Mouse (Mus musculus): ENCODE data around the gene Znrf1. TPM values are rescaled to one million over a fixed set of nuclear protein-coding genes. Genes with fewer than 3 reads are reported as not detected.

Znrf1 gene
- polyA plus RNA-seq, 1 experiment: 237 TPM

DNA sequence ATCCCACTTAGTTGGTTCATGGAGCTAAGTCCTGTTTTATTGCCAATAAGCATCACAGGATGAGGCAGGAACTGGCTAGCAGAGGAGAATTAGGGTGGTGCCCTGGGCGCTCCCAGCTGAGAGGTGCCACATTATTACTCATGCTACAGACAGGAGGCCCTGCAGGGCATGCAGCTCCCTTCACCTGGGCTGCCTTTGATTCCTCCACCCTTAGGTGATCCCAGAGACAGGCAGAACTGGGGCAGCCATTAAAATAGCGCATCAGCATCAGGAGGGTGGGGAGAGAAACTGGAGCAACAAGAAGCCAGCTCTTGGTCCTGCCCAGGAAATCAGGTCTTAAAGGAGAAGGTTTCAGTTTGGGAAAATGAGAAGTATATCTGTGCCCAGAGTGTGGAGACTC is 69.1 kb downstream of the Znrf1 start:
- no peak for TF ChIP-seq CTCF (IDR thresholded peaks at IDR 0.05; ENCODE audit: borderline replicate concordance, extremely low read depth, insufficient read depth, insufficient read length)
- TF ChIP-seq POLR2A (IDR thresholded peaks at IDR 0.05; ENCODE audit: borderline replicate concordance, extremely low read depth, insufficient read depth, insufficient read length, poor library complexity, severe bottlenecking): no peak
- DNase-seq (ENCODE audit: low read depth): no peak

DNA sequence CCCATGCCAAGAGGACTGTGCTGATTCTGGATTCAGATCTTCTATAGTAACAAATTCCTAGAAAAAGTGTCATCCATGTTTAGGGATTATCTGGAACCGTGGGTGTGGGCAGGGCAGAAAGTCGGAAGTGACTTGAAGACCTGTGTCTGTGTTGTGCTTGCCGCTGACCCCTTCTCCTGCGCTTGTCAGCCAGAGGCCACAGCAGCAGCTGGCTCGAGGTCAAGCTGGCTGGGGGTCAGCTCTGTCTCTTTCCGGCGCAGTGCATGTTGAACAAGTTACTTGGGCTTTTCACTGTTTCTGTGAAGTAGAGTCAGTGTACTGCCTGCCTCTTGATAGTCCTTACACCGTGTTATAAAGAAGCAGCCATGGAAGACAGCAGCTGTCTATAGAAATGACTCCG is 71.1 kb downstream of the Znrf1 start:
- TF ChIP-seq POLR2A (IDR thresholded peaks at IDR 0.05; ENCODE audit: borderline replicate concordance, extremely low read depth, insufficient read depth, insufficient read length, poor library complexity, severe bottlenecking) (no peak), CTCF (IDR thresholded peaks at IDR 0.05; ENCODE audit: borderline replicate concordance, extremely low read depth, insufficient read depth, insufficient read length) (no peak)
- no peak for DNase-seq (ENCODE audit: low read depth)

DNA sequence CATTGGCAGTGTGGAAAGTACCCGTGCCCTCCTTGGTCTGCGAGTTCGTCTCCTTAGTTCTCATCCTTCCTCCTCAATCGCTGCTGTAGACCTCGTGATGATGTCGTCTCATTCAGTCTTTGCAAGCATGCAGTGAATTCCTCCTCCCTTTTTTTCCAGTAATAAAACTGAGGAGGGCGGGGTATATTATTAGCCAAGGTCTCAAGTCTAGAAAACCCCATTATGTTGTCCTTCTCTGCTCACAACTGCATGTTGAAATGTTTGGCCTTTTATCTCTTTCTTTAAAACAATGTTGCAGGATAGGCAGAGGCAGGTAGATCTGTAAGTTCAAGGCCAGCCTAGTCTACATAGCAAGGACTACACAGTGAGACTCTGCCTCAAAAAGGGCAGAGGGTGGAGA is 71.5 kb downstream of the Znrf1 start:
- DNase-seq (ENCODE audit: low read depth): no peak
- TF ChIP-seq CTCF (IDR thresholded peaks at IDR 0.05; ENCODE audit: borderline replicate concordance, extremely low read depth, insufficient read depth, insufficient read length): no peak
- TF ChIP-seq POLR2A (IDR thresholded peaks at IDR 0.05; ENCODE audit: borderline replicate concordance, extremely low read depth, insufficient read depth, insufficient read length, poor library complexity, severe bottlenecking): no peak

DNA sequence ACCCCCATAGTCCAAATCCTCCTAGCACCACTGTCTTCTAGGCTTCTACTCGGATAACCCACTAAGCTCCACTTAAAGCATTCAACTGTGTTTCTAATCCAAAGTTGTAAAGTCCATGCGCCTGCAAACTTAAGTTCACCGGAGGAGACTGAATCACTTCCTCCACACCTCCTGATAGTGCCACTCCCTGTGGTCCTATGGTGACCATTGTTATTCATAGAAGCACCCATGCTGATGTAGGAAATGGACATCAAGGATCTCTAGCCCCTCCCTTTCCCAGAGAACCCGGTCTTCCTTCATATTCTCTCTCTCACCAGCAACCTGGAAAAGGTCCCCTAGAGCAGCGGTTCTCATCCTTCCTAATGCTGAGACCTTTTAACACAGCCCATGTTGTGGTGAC is 77.3 kb downstream of the Znrf1 start:
- TF ChIP-seq POLR2A (IDR thresholded peaks at IDR 0.05; ENCODE audit: borderline replicate concordance, extremely low read depth, insufficient read depth, insufficient read length, poor library complexity, severe bottlenecking): no peak
- TF ChIP-seq CTCF (IDR thresholded peaks at IDR 0.05; ENCODE audit: borderline replicate concordance, extremely low read depth, insufficient read depth, insufficient read length): no peak

DNA sequence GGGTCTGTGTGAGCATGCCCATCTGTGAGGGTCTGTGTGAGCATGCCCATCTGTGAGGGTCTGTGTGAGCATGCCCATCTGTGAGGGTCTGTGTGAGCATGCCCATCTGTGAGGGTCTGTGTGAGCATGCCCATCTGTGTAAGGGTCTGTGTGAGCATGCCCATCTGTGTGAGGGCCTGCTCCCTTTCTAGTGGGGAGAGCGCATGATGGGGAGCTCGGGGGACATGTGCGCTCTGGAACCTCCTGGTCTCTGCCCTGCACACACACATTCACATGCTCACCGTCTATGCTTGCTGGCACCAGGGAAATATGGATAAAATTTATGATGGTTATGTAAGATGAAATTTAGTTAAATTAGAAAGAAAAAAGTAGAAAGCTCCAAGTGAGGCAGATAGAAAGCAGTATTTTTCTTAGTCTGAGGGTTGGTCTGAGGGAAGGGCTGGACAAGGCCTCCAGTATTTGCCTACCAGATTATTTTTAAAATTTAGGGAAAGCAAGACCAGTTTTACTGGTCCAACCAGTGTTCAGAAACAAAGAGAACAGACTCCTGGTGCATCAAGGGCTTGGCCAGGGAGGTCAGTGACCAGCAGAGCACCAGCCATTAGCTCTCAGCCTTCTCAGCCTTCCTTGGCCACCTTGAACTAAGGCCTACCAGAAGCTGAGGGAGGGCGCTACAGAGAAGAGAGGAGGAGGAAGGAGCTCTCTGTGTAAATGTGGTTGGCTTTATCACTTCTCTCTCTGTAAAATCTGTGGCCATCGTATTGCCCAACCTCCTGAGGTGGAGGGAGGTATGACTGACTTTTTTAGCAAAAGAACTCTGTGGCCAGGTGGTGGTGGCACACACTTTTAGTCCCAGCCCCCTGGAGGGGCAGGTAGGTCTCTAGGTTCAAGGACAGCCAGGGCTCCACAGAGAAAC is 79.1 kb downstream of the Znrf1 start:
- TF ChIP-seq CTCF (IDR thresholded peaks at IDR 0.05; ENCODE audit: borderline replicate concordance, extremely low read depth, insufficient read depth, insufficient read length) (no peak), POLR2A (IDR thresholded peaks at IDR 0.05; ENCODE audit: borderline replicate concordance, extremely low read depth, insufficient read depth, insufficient read length, poor library complexity, severe bottlenecking) (no peak)
- DNase-seq (ENCODE audit: low read depth): peak; percentile 53

More for the DNA sequence above, 77.3 kb downstream of the Znrf1 start:
- DNase-seq (ENCODE audit: low read depth): no peak

DNA sequence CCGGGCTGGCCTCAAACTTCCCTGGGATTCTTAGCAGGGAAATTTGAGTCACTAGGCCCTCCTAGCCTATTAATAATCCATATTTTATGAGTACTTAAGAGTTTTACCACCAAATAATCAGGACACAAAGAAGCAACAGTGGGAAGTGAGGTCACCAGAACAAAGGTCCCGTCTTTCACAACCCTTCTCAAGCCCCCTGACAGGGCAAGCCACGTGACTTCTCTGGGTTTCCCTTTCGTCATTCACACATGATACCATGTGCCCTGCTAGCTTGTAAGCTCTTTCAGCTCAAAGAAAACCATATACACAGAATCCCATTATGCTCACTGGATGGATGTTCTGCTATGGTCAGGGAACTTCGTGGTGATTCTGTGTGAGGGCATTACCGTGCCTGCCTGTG is 81.9 kb downstream of the Znrf1 start:
- TF ChIP-seq POLR2A (IDR thresholded peaks at IDR 0.05; ENCODE audit: borderline replicate concordance, extremely low read depth, insufficient read depth, insufficient read length, poor library complexity, severe bottlenecking) (no peak), CTCF (IDR thresholded peaks at IDR 0.05; ENCODE audit: borderline replicate concordance, extremely low read depth, insufficient read depth, insufficient read length) (no peak)
- DNase-seq (ENCODE audit: low read depth): no peak

DNA sequence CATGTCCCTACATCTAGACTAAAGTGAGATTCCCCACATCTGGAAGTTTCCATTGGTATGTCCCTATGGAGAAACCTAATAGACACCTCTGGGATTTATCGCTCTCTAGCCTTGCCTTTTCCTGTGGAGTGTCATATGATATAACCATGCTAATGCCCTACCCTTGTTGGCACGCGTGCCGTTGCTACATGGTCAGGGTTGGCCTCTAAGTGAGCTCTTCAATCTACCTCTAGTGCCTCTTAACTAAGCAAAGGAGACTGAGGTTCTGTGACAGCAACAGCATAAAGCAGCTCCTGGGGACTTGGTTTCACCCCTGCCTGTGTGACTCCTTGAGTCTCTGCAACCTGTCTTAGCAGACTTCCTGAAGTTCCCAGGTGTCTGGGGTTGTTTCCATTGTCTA is 82.4 kb downstream of the Znrf1 start:
- TF ChIP-seq POLR2A (IDR thresholded peaks at IDR 0.05; ENCODE audit: borderline replicate concordance, extremely low read depth, insufficient read depth, insufficient read length, poor library complexity, severe bottlenecking) (no peak), CTCF (IDR thresholded peaks at IDR 0.05; ENCODE audit: borderline replicate concordance, extremely low read depth, insufficient read depth, insufficient read length) (no peak)
- DNase-seq (ENCODE audit: low read depth): no peak

DNA sequence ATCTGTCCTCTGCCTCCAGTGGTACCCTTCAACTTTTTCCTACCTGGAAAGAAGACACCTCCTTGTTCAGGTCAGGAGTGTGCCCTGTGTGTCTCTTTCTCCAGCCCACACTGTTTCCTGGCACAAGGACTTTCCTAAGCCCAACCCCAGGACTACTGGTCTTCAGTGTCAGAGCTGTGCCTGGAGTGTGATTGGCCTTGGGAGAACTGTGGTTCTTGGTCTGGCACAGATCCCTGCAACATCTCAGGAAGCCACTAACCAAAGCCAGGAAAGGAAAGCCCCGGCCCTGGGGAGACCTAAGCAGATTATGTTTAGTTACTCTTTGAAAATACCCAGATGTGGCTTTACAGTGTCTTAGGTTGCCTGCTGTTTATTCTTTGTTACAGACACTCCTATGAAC is 84.0 kb downstream of the Znrf1 start:
- DNase-seq (ENCODE audit: low read depth): no peak
- no peak for TF ChIP-seq POLR2A (IDR thresholded peaks at IDR 0.05; ENCODE audit: borderline replicate concordance, extremely low read depth, insufficient read depth, insufficient read length, poor library complexity, severe bottlenecking)
- TF ChIP-seq CTCF (IDR thresholded peaks at IDR 0.05; ENCODE audit: borderline replicate concordance, extremely low read depth, insufficient read depth, insufficient read length): no peak

DNA sequence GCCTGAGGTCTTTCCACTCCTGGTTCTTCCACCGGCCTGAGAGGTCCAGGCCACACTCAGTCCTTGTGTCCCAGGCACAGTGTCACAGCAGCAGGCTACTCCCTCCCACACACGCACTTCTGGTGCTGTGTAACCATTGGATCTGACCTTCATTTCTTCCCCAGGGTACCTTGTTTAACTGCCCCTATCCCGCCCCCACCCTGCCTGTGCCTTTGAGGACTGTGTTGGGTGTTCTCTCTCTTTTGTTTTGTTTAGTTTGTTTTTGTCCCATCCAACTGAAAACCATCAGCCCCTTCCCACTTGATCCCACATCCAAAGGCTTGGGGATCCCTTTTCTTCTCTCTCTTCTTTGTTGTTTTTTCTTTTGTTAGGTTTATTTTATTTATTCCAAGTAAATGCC is 86.2 kb downstream of the Znrf1 start:
- TF ChIP-seq CTCF (IDR thresholded peaks at IDR 0.05; ENCODE audit: borderline replicate concordance, extremely low read depth, insufficient read depth, insufficient read length) (no peak), POLR2A (IDR thresholded peaks at IDR 0.05; ENCODE audit: borderline replicate concordance, extremely low read depth, insufficient read depth, insufficient read length, poor library complexity, severe bottlenecking) (no peak)
- no peak for DNase-seq (ENCODE audit: low read depth)

DNA sequence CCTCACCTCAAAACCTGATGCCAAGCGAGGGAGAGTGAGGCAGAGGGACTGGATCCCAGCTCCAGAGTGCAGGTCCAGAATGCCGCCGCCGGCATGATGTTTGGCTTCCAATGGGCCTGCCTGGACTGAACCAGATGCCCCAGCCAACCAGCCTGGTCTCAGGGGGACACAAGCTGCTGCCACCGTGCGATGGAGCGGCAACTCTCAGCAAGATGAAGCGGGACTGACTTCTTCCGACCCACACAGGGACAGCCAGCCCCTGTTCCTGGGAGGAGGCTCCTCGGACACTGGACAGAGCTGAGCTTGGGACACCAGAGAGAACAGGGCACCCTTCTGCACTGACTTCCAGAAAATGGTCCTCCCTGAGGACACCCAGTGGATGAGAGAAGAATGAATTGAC is 86.7 kb downstream of the Znrf1 start:
- no peak for TF ChIP-seq POLR2A (IDR thresholded peaks at IDR 0.05; ENCODE audit: borderline replicate concordance, extremely low read depth, insufficient read depth, insufficient read length, poor library complexity, severe bottlenecking)
- TF ChIP-seq CTCF (IDR thresholded peaks at IDR 0.05; ENCODE audit: borderline replicate concordance, extremely low read depth, insufficient read depth, insufficient read length): no peak
- DNase-seq (ENCODE audit: low read depth): no peak

DNA sequence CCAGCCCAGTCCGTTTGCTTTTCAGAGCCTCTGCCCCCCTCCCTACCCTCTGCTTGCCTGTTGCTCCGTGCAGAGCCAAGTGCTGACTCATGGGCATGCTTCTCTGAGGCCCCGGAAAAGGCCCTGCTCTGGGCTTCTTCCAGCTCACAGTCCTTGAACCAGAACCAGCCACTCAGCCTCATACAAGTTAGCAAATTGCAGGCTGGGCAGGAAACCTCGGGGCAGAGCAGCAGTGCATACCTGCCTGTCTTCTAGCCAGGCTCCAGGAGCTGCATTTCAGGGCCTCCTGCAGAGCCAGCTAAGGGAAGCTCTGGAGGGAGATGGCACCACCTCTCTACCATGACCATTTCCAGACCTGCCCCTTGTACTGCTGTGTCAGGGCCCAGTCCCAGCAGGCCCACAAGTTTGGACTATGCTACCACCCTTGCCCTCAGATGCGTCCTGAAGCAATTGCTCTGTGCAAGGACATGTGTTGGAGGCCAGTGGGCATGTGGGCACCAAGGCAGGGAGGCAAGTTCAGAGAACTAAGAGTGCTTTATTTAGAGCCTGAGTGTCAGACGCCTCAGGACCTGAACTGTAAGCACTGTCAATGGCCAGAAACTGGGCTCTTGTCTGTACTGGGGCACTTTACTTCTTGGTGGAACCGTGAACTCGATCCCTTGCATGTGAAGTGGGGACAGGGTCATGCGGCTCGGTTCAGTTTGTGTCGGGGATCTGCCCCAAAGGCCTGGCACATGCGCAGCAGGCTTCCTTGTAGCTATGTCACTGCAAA is 88.4 kb downstream of the Znrf1 start:
- TF ChIP-seq POLR2A (IDR thresholded peaks at IDR 0.05; ENCODE audit: borderline replicate concordance, extremely low read depth, insufficient read depth, insufficient read length, poor library complexity, severe bottlenecking): no peak
- no peak for TF ChIP-seq CTCF (IDR thresholded peaks at IDR 0.05; ENCODE audit: borderline replicate concordance, extremely low read depth, insufficient read depth, insufficient read length)
- peak; percentile 18 for DNase-seq (ENCODE audit: low read depth)

Measured in brain, embryonic 14.5 days (tissue).